Mouse (Mus musculus): ENCODE measurements around the gene Sec24d.

- TF ChIP-seq POLR2A (IDR thresholded peaks at IDR 0.05; ENCODE audit: borderline replicate concordance, extremely low read depth, low read depth, low read length) (no peak), CTCF (IDR thresholded peaks at IDR 0.05; ENCODE audit: insufficient read depth, low read length) (no peak)
These were observed 31.0 kb downstream of the Sec24d start for GRCm38 (mm10) chr3:123298283-123298682.

Data from lung, adult 2 months (tissue).